Mouse (Mus musculus): Measurements from ENCODE around the gene Pln. TPM values are rescaled to one million over a fixed set of nuclear protein-coding genes. Genes with fewer than 3 reads are reported as not detected.

Pln gene
- polyA plus RNA-seq, 1 experiment from 2014 or later, result 6.4 TPM

GRCm38 (mm10) chr10:53342166-53342728 is 4.8 kb downstream of the Pln start:
- ATAC-seq, result no peak
- Histone ChIP-seq H3K4me2 (replicated peaks; ENCODE audit: low read depth) (no peak overlapping the region), H3K9me3 (ENCODE audit: control insufficient read depth) (no peaks in the 10 kb centered on the region), H3K36me3 (ENCODE audit: control insufficient read depth, insufficient read depth) (no peaks in the 10 kb centered on the region), H3K4me3 (ENCODE audit: low read depth, low read length) (no peak overlapping the region), H3K4me1 (replicated peaks; ENCODE audit: control insufficient read depth, insufficient read depth, low read length) (no peaks in the 10 kb centered on the region), H3K27me3 (replicated peaks; ENCODE audit: control insufficient read depth, insufficient read depth, low read length) (no peaks in the 10 kb centered on the region), H3K27ac (ENCODE audit: low read depth, low read length) (no peak overlapping the region), H3K9ac (ENCODE audit: low read depth, low read length) (no peak overlapping the region)
- 89% methylated on average over 9 of the region's 9 CpGs for WGBS
- no peak for TF ChIP-seq CTCF (IDR thresholded peaks at IDR 0.05; ENCODE audit: low read depth)

DNA sequence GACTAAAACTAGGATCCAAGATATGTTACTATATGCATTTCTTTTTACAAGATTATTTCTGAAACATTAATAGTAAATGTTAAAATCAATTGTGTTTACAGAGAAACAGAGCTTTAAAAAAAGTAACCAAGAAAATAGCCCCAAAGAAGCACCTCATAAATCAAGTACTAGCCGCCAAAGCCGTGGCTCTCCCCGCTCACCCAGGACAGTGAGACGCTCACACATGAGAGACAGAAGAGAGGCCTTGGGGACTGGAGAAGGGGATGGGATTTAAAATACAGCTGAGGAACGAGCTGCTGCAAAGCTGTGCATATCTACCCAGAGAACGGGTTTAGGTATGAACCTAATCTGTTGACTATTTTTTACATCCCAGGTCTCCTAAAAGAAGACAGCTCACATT is 5.9 kb downstream of the Pln start:
- Histone ChIP-seq H3K4me3 (ENCODE audit: low read depth, low read length) (no peak overlapping the region), H3K27me3 (replicated peaks; ENCODE audit: control insufficient read depth, insufficient read depth, low read length) (no peaks in the 10 kb centered on the region), H3K27ac (ENCODE audit: low read depth, low read length) (no peak overlapping the region), H3K9ac (ENCODE audit: low read depth, low read length) (no peak overlapping the region), H3K4me2 (replicated peaks; ENCODE audit: low read depth) (no peak overlapping the region), H3K9me3 (ENCODE audit: control insufficient read depth) (no peaks in the 10 kb centered on the region), H3K36me3 (ENCODE audit: control insufficient read depth, insufficient read depth) (no peaks in the 10 kb centered on the region), H3K4me1 (replicated peaks; ENCODE audit: control insufficient read depth, insufficient read depth, low read length) (no peaks in the 10 kb centered on the region)
- 49% methylated on average over 6 of the region's 6 CpGs for WGBS
- no peak for TF ChIP-seq CTCF (IDR thresholded peaks at IDR 0.05; ENCODE audit: low read depth)
- ATAC-seq, result no peak

DNA sequence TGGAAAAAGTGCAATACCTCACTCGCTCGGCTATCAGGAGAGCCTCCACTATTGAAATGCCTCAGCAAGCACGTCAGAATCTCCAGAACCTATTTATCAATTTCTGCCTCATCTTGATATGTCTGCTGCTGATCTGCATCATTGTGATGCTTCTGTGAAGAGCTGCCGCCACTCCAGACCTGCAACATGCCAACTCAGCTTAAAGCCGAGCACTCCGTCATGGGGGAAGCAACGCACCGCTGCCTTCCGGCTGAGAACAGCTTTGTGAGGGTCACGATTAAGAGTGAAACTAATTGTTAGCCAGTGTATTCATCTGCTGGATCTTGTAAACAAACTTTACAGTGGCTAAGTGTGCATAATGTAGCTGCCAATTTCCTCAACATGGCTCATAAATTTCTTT is 6.4 kb downstream of the Pln start:
- 56% methylated on average over 10 of the region's 10 CpGs for WGBS
- no peak for ATAC-seq
- H3K4me2 ChIP-seq (replicated peaks; ENCODE audit: low read depth), result no peak overlapping the region

DNA sequence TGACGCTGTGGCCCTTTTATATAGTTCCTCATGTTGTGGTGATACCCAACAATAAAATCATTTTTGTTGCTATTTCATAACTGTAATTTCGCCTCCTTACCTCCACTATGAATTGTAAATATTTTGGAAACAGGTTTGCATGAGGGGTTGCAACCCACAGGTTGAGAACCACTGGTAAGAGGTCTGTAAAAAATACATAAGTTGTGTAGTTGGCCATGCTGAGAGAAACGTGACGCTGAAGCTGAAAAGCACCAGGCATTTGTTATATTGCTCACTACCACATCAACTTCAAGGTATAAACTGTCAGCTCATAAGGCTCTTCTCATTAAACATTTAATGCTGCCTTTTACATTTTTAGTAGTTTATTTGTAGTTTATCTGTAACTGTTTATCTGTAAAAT is 8.0 kb downstream of the Pln start:
- Histone ChIP-seq H3K9ac (ENCODE audit: low read depth, low read length) (no peak overlapping the region), H3K4me3 (ENCODE audit: low read depth, low read length) (no peak overlapping the region), H3K27me3 (replicated peaks; ENCODE audit: control insufficient read depth, insufficient read depth, low read length) (no peaks in the 10 kb centered on the region), H3K9me3 (ENCODE audit: control insufficient read depth) (no peaks in the 10 kb centered on the region), H3K36me3 (ENCODE audit: control insufficient read depth, insufficient read depth) (peaks cover 6% of the 10 kb centered on the region; the same call in 1 of the 2 replicates), H3K27ac (ENCODE audit: low read depth, low read length) (no peak overlapping the region), H3K4me1 (replicated peaks; ENCODE audit: control insufficient read depth, insufficient read depth, low read length) (no peaks in the 10 kb centered on the region), H3K4me2 (replicated peaks; ENCODE audit: low read depth) (no peak overlapping the region)
- TF ChIP-seq CTCF (IDR thresholded peaks at IDR 0.05; ENCODE audit: low read depth), result no peak
- 82% methylated on average over 4 of the region's 4 CpGs for WGBS
- ATAC-seq, result no peak

More for the DNA sequence above, 6.4 kb downstream of the Pln start:
- no peaks in the 10 kb centered on the region for H3K4me1 ChIP-seq (replicated peaks; ENCODE audit: control insufficient read depth, insufficient read depth, low read length)
- peaks cover 4% of the 10 kb centered on the region; the same call in 1 of the 2 replicates for H3K36me3 ChIP-seq (ENCODE audit: control insufficient read depth, insufficient read depth)
- H3K9ac ChIP-seq (ENCODE audit: low read depth, low read length), result no peak overlapping the region
- no peaks in the 10 kb centered on the region for H3K27me3 ChIP-seq (replicated peaks; ENCODE audit: control insufficient read depth, insufficient read depth, low read length)
- TF ChIP-seq CTCF (IDR thresholded peaks at IDR 0.05; ENCODE audit: low read depth), result no peak
- H3K27ac ChIP-seq (ENCODE audit: low read depth, low read length), result no peak overlapping the region
- H3K9me3 ChIP-seq (ENCODE audit: control insufficient read depth), result no peaks in the 10 kb centered on the region
- no peak overlapping the region for H3K4me3 ChIP-seq (ENCODE audit: low read depth, low read length)

- Histone ChIP-seq H3K4me3 (ENCODE audit: low read depth, low read length) (no peak overlapping the region), H3K27me3 (replicated peaks; ENCODE audit: control insufficient read depth, insufficient read depth, low read length) (no peaks in the 10 kb centered on the region)
- TF ChIP-seq CTCF (IDR thresholded peaks at IDR 0.05; ENCODE audit: low read depth), result peak; percentile 90
These were observed 9.0 kb downstream of the Pln start for GRCm38 (mm10) chr10:53346506-53346905.

GRCm38 (mm10) chr10:53346916-53347315 is 9.4 kb downstream of the Pln start:
- Histone ChIP-seq H3K9ac (ENCODE audit: low read depth, low read length) (no peak overlapping the region), H3K27ac (ENCODE audit: low read depth, low read length) (no peak overlapping the region), H3K4me2 (replicated peaks; ENCODE audit: low read depth) (no peak overlapping the region), H3K9me3 (ENCODE audit: control insufficient read depth) (no peaks in the 10 kb centered on the region), H3K4me3 (ENCODE audit: low read depth, low read length) (no peak overlapping the region), H3K27me3 (replicated peaks; ENCODE audit: control insufficient read depth, insufficient read depth, low read length) (no peaks in the 10 kb centered on the region), H3K36me3 (ENCODE audit: control insufficient read depth, insufficient read depth) (peaks cover 6% of the 10 kb centered on the region; the same call in 1 of the 2 replicates), H3K4me1 (replicated peaks; ENCODE audit: control insufficient read depth, insufficient read depth, low read length) (no peaks in the 10 kb centered on the region)
- no peak for TF ChIP-seq CTCF (IDR thresholded peaks at IDR 0.05; ENCODE audit: low read depth)
- no peak for ATAC-seq
- 83% methylated on average over 5 of the region's 5 CpGs for WGBS

More at GRCm38 (mm10) chr10:53346506-53346905, 9.0 kb downstream of the Pln start:
- 51% methylated on average over 3 of the region's 3 CpGs for WGBS
- no peak for ATAC-seq
- peaks cover 6% of the 10 kb centered on the region; the same call in 1 of the 2 replicates for H3K36me3 ChIP-seq (ENCODE audit: control insufficient read depth, insufficient read depth)
- no peaks in the 10 kb centered on the region for H3K4me1 ChIP-seq (replicated peaks; ENCODE audit: control insufficient read depth, insufficient read depth, low read length)
- no peak overlapping the region for H3K4me2 ChIP-seq (replicated peaks; ENCODE audit: low read depth)
- H3K9ac ChIP-seq (ENCODE audit: low read depth, low read length), result no peak overlapping the region
- no peak overlapping the region for H3K27ac ChIP-seq (ENCODE audit: low read depth, low read length)
- no peaks in the 10 kb centered on the region for H3K9me3 ChIP-seq (ENCODE audit: control insufficient read depth)
